Mouse (Mus musculus): ENCODE results near the gene Sec31a. TPM values are rescaled to one million over a fixed set of nuclear protein-coding genes. Genes with fewer than 3 reads are reported as not detected.
A peak's percentile ranks its signal among the peaks of the same experiment; 100 is the strongest.

Sec31a gene
- polyA plus RNA-seq, 1 experiment, result 244 TPM

DNA sequence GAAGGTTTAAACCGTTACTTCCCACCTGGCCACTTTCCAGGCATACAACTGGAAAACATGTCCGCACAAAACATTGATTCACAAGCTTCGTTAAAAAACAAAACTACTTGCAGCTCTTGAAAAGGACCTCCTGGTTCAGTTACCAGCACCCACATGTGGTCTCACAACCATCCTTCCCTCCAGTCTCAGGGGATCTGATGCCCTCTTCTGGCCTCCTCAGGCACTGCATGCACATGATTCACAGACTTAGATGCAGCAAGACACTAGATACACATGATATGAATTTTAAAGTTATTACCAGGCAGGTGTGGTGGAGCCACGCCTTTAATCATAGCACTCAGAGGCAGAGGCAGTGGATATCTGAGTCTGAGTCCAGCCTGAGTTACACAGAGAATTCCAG is 21.1 kb upstream of the Sec31a start:
- no peaks in the 10 kb centered on the region for H3K27me3 ChIP-seq (replicated peaks; ENCODE audit: control insufficient read depth, insufficient read depth, low read length)
- H3K4me1 ChIP-seq (ENCODE audit: control insufficient read depth, insufficient read depth, low read length), result no peaks in the 10 kb centered on the region
- no peak overlapping the region for H3K4me3 ChIP-seq (ENCODE audit: insufficient read depth, low read depth, low read length)
- 0 out of 2 replicates have a peak, but pooled peaks have one; percentile 22 for TF ChIP-seq CTCF (conservative IDR thresholded peaks at IDR 0.05; ENCODE audit: insufficient read depth, insufficient read length, low read depth, low read length)
- TF ChIP-seq POLR2A (IDR thresholded peaks at IDR 0.05; ENCODE audit: low read depth, low read length), result no peak
- DNase-seq, result no peak
- H3K36me3 ChIP-seq (ENCODE audit: control insufficient read depth, insufficient read depth, low read length), result no peaks in the 10 kb centered on the region
- no peak overlapping the region for H3K27ac ChIP-seq (ENCODE audit: insufficient read depth, low read depth, low read length)
- 100% methylated on average over 4 of the region's 4 CpGs for WGBS

GRCm38 (mm10) chr5:100430966-100431365 is 14.9 kb upstream of the Sec31a start:
- Histone ChIP-seq H3K4me3 (ENCODE audit: insufficient read depth, low read depth, low read length) (no peak overlapping the region), H3K27ac (ENCODE audit: insufficient read depth, low read depth, low read length) (no peak overlapping the region), H3K4me1 (ENCODE audit: control insufficient read depth, insufficient read depth, low read length) (peaks cover 12% of the 10 kb centered on the region; the same call in 1 of the 2 replicates), H3K27me3 (replicated peaks; ENCODE audit: control insufficient read depth, insufficient read depth, low read length) (no peaks in the 10 kb centered on the region), H3K36me3 (ENCODE audit: control insufficient read depth, insufficient read depth, low read length) (no peaks in the 10 kb centered on the region; the same call in 1 of the 2 replicates)
- no peak for DNase-seq
- 56% methylated on average over 2 of the region's 2 CpGs for WGBS
- TF ChIP-seq POLR2A (IDR thresholded peaks at IDR 0.05; ENCODE audit: low read depth, low read length), result no peak
- TF ChIP-seq CTCF (conservative IDR thresholded peaks at IDR 0.05; ENCODE audit: insufficient read depth, insufficient read length, low read depth, low read length), result no peak

GRCm38 (mm10) chr5:100430076-100430390 is 14.0 kb upstream of the Sec31a start:
- H3K4me3 ChIP-seq (ENCODE audit: insufficient read depth, low read depth, low read length), result peak overlapping the region; percentile 89
- H3K4me1 ChIP-seq (ENCODE audit: control insufficient read depth, insufficient read depth, low read length), result peaks cover 12% of the 10 kb centered on the region; the same call in 1 of the 2 replicates
- peak overlapping the region; percentile 90 for H3K27ac ChIP-seq (ENCODE audit: insufficient read depth, low read depth, low read length)
- no peak for DNase-seq
- WGBS, result 2% methylated on average over 11 of the region's 11 CpGs
- H3K27me3 ChIP-seq (replicated peaks; ENCODE audit: control insufficient read depth, insufficient read depth, low read length), result no peaks in the 10 kb centered on the region
- no peaks in the 10 kb centered on the region; the same call in 1 of the 2 replicates for H3K36me3 ChIP-seq (ENCODE audit: control insufficient read depth, insufficient read depth, low read length)
- TF ChIP-seq CTCF (conservative IDR thresholded peaks at IDR 0.05; ENCODE audit: insufficient read depth, insufficient read length, low read depth, low read length) (no peak), POLR2A (IDR thresholded peaks at IDR 0.05; ENCODE audit: low read depth, low read length) (no peak)

- WGBS, result under 1% methylated on average over 53 of the region's 53 CpGs
- H3K4me3 ChIP-seq (ENCODE audit: insufficient read depth, low read depth, low read length), result peak overlapping the region; percentile 89
- TF ChIP-seq POLR2A (IDR thresholded peaks at IDR 0.05; ENCODE audit: low read depth, low read length) (peak; percentile 65), CTCF (conservative IDR thresholded peaks at IDR 0.05; ENCODE audit: insufficient read depth, insufficient read length, low read depth, low read length) (no peak)
- H3K36me3 ChIP-seq (ENCODE audit: control insufficient read depth, insufficient read depth, low read length), result no peaks in the 10 kb centered on the region; the same call in 1 of the 2 replicates
- peaks cover 12% of the 10 kb centered on the region; the same call in 1 of the 2 replicates for H3K4me1 ChIP-seq (ENCODE audit: control insufficient read depth, insufficient read depth, low read length)
- H3K27ac ChIP-seq (ENCODE audit: insufficient read depth, low read depth, low read length), result peak overlapping the region; percentile 90
- DNase-seq, result peak; percentile 97
- H3K27me3 ChIP-seq (replicated peaks; ENCODE audit: control insufficient read depth, insufficient read depth, low read length), result no peaks in the 10 kb centered on the region
These were observed 13.5 kb upstream of the Sec31a start for GRCm38 (mm10) chr5:100429344-100430075.

DNA sequence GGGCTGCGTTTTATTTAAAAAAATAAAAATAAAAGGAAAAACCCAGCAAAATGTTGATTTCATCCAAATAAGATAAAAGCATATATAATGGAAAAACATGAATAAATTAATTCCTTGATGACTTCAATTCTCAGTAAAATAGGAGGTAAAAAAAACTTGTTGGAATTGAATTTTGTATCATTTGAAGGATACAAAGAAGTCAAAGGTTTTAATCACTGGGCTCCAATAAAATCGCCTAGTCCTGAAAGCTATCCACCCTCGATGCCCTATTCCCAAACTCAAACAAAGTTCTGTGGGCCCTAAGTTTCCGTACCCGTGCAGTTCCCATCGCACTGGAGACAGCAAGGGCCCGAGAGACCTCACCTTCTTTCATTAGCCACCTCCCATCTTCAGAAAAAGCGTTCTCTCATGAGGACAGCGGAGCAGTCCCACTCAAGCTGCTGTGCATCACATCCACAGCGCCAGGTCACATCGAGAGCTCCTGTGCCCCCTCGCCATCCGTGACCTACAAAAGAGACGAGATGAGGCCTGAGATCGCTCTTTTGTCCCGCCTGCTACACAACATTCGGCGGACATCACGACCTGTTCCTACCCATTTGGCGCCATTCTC is 12.8 kb upstream of the Sec31a start:
- Histone ChIP-seq H3K36me3 (ENCODE audit: control insufficient read depth, insufficient read depth, low read length) (no peaks in the 10 kb centered on the region; the same call in 1 of the 2 replicates), H3K4me1 (ENCODE audit: control insufficient read depth, insufficient read depth, low read length) (peaks cover 16% of the 10 kb centered on the region; the same call in 1 of the 2 replicates), H3K4me3 (ENCODE audit: insufficient read depth, low read depth, low read length) (peak overlapping the region; percentile 75), H3K27ac (ENCODE audit: insufficient read depth, low read depth, low read length) (peak overlapping the region; percentile 37), H3K27me3 (replicated peaks; ENCODE audit: control insufficient read depth, insufficient read depth, low read length) (no peaks in the 10 kb centered on the region)
- 1% methylated on average over 20 of the region's 20 CpGs for WGBS
- DNase-seq, result no peak
- no peak for TF ChIP-seq CTCF (conservative IDR thresholded peaks at IDR 0.05; ENCODE audit: insufficient read depth, insufficient read length, low read depth, low read length)
- no peak for TF ChIP-seq POLR2A (IDR thresholded peaks at IDR 0.05; ENCODE audit: low read depth, low read length)

DNA sequence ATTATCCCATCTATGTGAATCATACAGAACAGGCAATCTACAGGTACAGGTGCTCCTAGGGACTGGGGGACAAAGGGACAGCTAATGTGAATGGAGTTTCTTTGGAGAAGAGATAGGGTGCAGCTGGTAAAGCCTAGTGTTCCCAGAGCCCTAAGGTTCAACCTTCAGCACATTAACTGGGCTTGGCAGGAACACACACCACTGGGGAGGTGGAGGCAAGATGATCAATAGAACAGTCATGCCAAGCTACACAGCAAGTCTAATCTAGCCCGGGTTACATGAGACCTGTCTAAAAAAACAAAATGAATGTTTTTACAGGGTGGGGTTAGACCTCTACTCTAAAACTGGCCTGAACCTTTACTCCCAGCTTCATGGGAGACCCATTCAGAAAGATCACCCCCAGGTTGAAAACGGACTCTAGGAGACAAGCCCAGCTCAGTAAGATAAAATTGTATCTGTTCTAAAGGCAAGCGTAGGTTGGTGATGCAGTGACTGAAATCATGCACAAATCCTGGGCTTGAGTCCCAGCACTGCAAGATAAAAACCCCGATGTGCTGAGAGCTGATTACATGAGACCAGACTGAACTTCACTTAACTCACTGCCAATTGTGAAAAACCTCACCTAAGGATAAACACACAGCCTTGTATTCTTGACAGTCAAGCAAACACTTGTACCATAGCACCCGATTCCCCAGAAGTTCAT is 12.1 kb upstream of the Sec31a start:
- DNase-seq, result no peak
- H3K4me3 ChIP-seq (ENCODE audit: insufficient read depth, low read depth, low read length), result no peak overlapping the region
- no peaks in the 10 kb centered on the region for H3K27me3 ChIP-seq (replicated peaks; ENCODE audit: control insufficient read depth, insufficient read depth, low read length)
- H3K4me1 ChIP-seq (ENCODE audit: control insufficient read depth, insufficient read depth, low read length), result peaks cover 16% of the 10 kb centered on the region; the same call in 1 of the 2 replicates
- TF ChIP-seq CTCF (conservative IDR thresholded peaks at IDR 0.05; ENCODE audit: insufficient read depth, insufficient read length, low read depth, low read length) (no peak), POLR2A (IDR thresholded peaks at IDR 0.05; ENCODE audit: low read depth, low read length) (no peak)
- no peak overlapping the region for H3K27ac ChIP-seq (ENCODE audit: insufficient read depth, low read depth, low read length)
- no peaks in the 10 kb centered on the region; the same call in 1 of the 2 replicates for H3K36me3 ChIP-seq (ENCODE audit: control insufficient read depth, insufficient read depth, low read length)
- WGBS, result 9% methylated on average over 5 of the region's 5 CpGs

Data from kidney, adult 2 months (tissue).